Mouse (Mus musculus): ENCODE measurements around the gene N4bp1. TPM values are rescaled to one million over a fixed set of nuclear protein-coding genes. Genes with fewer than 3 reads are reported as not detected.

Gene N4bp1
- polyA plus RNA-seq, 1 experiment from 2014 or later: 5.4 TPM

DNA sequence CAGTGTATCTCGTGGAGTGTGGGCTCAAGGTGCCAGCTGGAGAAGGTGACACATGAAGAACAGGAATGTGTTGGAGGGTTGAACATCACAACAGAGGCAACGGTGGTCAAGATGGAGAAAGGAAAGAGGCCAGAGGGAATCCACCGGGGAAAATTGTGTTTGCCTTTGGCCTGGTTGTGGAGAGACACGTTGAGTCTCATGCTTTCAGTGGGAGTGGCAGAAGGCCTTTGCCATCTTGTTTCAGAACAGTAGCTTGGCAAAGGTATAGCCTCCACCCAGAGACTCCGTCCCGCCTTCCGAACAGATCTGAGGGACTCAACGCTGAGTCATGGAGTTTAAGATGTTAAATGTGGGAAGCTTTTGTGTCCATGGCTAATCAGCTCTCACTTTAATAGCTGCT lies 119.4 kb downstream of the N4bp1 start:
- ATAC-seq: no peak
- peaks cover 5% of the 10 kb centered on the region; the same call in 1 of the 2 replicates for H3K4me1 ChIP-seq (replicated peaks; ENCODE audit: control insufficient read depth, insufficient read depth, low read length)
- no peak overlapping the region for H3K4me3 ChIP-seq (ENCODE audit: low read depth, low read length)
- no peak for TF ChIP-seq CTCF (IDR thresholded peaks at IDR 0.05; ENCODE audit: low read depth)
- WGBS: 71% methylated on average over 8 of the region's 8 CpGs
- H3K9ac ChIP-seq (ENCODE audit: low read depth, low read length): no peak overlapping the region
- no peaks in the 10 kb centered on the region for H3K9me3 ChIP-seq (ENCODE audit: control insufficient read depth)
- H3K27ac ChIP-seq (ENCODE audit: low read depth, low read length): peak overlapping the region; percentile 86
- H3K4me2 ChIP-seq (replicated peaks; ENCODE audit: low read depth): no peak overlapping the region
- no peaks in the 10 kb centered on the region for H3K27me3 ChIP-seq (replicated peaks; ENCODE audit: control insufficient read depth, insufficient read depth, low read length)
- H3K36me3 ChIP-seq (ENCODE audit: control insufficient read depth, insufficient read depth): no peaks in the 10 kb centered on the region

- Histone ChIP-seq H3K27me3 (replicated peaks; ENCODE audit: control insufficient read depth, insufficient read depth, low read length) (no peaks in the 10 kb centered on the region), H3K4me1 (replicated peaks; ENCODE audit: control insufficient read depth, insufficient read depth, low read length) (peaks cover 5% of the 10 kb centered on the region; the same call in 1 of the 2 replicates), H3K4me3 (ENCODE audit: low read depth, low read length) (no peak overlapping the region), H3K4me2 (replicated peaks; ENCODE audit: low read depth) (no peak overlapping the region), H3K27ac (ENCODE audit: low read depth, low read length) (no peak overlapping the region), H3K9ac (ENCODE audit: low read depth, low read length) (no peak overlapping the region), H3K36me3 (ENCODE audit: control insufficient read depth, insufficient read depth) (no peaks in the 10 kb centered on the region), H3K9me3 (ENCODE audit: control insufficient read depth) (no peaks in the 10 kb centered on the region)
- TF ChIP-seq CTCF (IDR thresholded peaks at IDR 0.05; ENCODE audit: low read depth): no peak
- 76% methylated on average over 10 of the region's 10 CpGs for WGBS
- no peak for ATAC-seq
These were observed 119.9 kb downstream of the N4bp1 start for GRCm38 (mm10) chr8:86765155-86765554.

- H3K4me1 ChIP-seq (replicated peaks; ENCODE audit: control insufficient read depth, insufficient read depth, low read length): peaks cover 5% of the 10 kb centered on the region; the same call in 1 of the 2 replicates
- H3K9me3 ChIP-seq (ENCODE audit: control insufficient read depth): no peaks in the 10 kb centered on the region
- 61% methylated on average over 5 of the region's 5 CpGs for WGBS
- no peaks in the 10 kb centered on the region for H3K27me3 ChIP-seq (replicated peaks; ENCODE audit: control insufficient read depth, insufficient read depth, low read length)
- H3K27ac ChIP-seq (ENCODE audit: low read depth, low read length): no peak overlapping the region
- no peak overlapping the region for H3K4me2 ChIP-seq (replicated peaks; ENCODE audit: low read depth)
- H3K36me3 ChIP-seq (ENCODE audit: control insufficient read depth, insufficient read depth): no peaks in the 10 kb centered on the region
- no peak for ATAC-seq
- TF ChIP-seq CTCF (IDR thresholded peaks at IDR 0.05; ENCODE audit: low read depth): no peak
- no peak overlapping the region for H3K9ac ChIP-seq (ENCODE audit: low read depth, low read length)
- no peak overlapping the region for H3K4me3 ChIP-seq (ENCODE audit: low read depth, low read length)
These were observed 122.3 kb downstream of the N4bp1 start for GRCm38 (mm10) chr8:86762806-86763205.

DNA sequence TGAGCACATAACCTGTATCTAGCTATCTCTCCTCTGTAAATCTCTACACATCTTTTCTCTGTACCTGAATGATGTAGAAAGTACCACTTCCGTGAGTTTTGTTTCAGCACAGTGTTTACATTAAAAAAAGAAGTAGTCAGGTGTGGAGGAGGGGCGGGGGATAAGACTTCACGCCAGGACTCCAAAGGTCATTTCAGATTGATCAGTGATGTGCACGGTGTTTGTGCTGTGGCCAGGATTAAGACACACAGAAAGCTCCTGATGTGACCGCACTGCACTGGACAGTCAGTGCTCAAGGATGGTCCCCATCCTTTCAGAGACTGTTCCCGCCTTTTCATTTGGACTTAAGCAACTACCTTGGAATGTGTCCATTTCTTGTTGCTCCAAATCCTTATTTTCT lies 124.3 kb downstream of the N4bp1 start:
- no peak for ATAC-seq
- H3K9me3 ChIP-seq (ENCODE audit: control insufficient read depth): no peaks in the 10 kb centered on the region
- no peak for TF ChIP-seq CTCF (IDR thresholded peaks at IDR 0.05; ENCODE audit: low read depth)
- H3K4me2 ChIP-seq (replicated peaks; ENCODE audit: low read depth): no peak overlapping the region
- H3K4me3 ChIP-seq (ENCODE audit: low read depth, low read length): no peak overlapping the region
- no peaks in the 10 kb centered on the region for H3K36me3 ChIP-seq (ENCODE audit: control insufficient read depth, insufficient read depth)
- H3K9ac ChIP-seq (ENCODE audit: low read depth, low read length): no peak overlapping the region
- H3K4me1 ChIP-seq (replicated peaks; ENCODE audit: control insufficient read depth, insufficient read depth, low read length): peaks cover 11% of the 10 kb centered on the region; the same call in 1 of the 2 replicates
- no peak overlapping the region for H3K27ac ChIP-seq (ENCODE audit: low read depth, low read length)
- no peaks in the 10 kb centered on the region for H3K27me3 ChIP-seq (replicated peaks; ENCODE audit: control insufficient read depth, insufficient read depth, low read length)
- WGBS: 45% methylated on average over 6 of the region's 6 CpGs

GRCm38 (mm10) chr8:86759090-86759491 lies 126.0 kb downstream of the N4bp1 start:
- Histone ChIP-seq H3K4me1 (replicated peaks; ENCODE audit: control insufficient read depth, insufficient read depth, low read length) (0 out of 2 replicates have a peak, but pooled peaks cover 11% of the 10 kb centered on the region), H3K36me3 (ENCODE audit: control insufficient read depth, insufficient read depth) (no peaks in the 10 kb centered on the region), H3K4me2 (replicated peaks; ENCODE audit: low read depth) (no peak overlapping the region), H3K27ac (ENCODE audit: low read depth, low read length) (peak overlapping the region; percentile 62), H3K4me3 (ENCODE audit: low read depth, low read length) (no peak overlapping the region), H3K27me3 (replicated peaks; ENCODE audit: control insufficient read depth, insufficient read depth, low read length) (no peaks in the 10 kb centered on the region), H3K9me3 (ENCODE audit: control insufficient read depth) (no peaks in the 10 kb centered on the region), H3K9ac (ENCODE audit: low read depth, low read length) (no peak overlapping the region)
- 8% methylated on average over 4 of the region's 4 CpGs for WGBS
- no peak for TF ChIP-seq CTCF (IDR thresholded peaks at IDR 0.05; ENCODE audit: low read depth)
- peak; percentile 94 for ATAC-seq

DNA sequence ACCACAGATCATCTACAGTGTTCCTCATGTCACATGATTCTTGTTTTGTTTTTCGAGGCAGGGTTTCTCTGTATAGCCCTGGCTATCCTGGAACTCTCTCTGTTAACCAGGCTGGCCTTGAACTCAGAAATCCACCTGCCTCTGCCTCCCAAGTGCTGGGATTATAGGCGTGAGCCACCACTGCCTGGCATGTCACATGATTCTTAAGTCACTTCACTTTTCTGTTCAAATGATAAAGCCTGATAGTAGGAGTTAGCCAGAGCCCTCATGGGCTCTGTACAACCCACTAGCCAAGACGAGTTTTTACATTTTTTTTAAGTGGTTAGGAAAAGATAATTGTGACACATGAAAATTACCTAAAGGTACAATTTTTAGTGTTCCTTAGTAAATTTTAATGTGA lies 126.4 kb downstream of the N4bp1 start:
- Histone ChIP-seq H3K9me3 (ENCODE audit: control insufficient read depth) (no peaks in the 10 kb centered on the region), H3K27ac (ENCODE audit: low read depth, low read length) (peak overlapping the region; percentile 46; the same call in 1 of the 2 replicates), H3K4me1 (replicated peaks; ENCODE audit: control insufficient read depth, insufficient read depth, low read length) (0 out of 2 replicates have a peak, but pooled peaks cover 11% of the 10 kb centered on the region), H3K4me3 (ENCODE audit: low read depth, low read length) (no peak overlapping the region), H3K4me2 (replicated peaks; ENCODE audit: low read depth) (no peak overlapping the region), H3K36me3 (ENCODE audit: control insufficient read depth, insufficient read depth) (no peaks in the 10 kb centered on the region), H3K27me3 (replicated peaks; ENCODE audit: control insufficient read depth, insufficient read depth, low read length) (no peaks in the 10 kb centered on the region), H3K9ac (ENCODE audit: low read depth, low read length) (no peak overlapping the region)
- ATAC-seq: peak; percentile 31; the same call in 1 of the 2 replicates
- no peak for TF ChIP-seq CTCF (IDR thresholded peaks at IDR 0.05; ENCODE audit: low read depth)
- 46% methylated on average over 3 of the region's 3 CpGs for WGBS

Other genes starting within 250 kb of the N4bp1 start
- 3.5 and 4.3 TPM in 2 replicates for gene Gm10638, start 139.6 kb downstream of the N4bp1 start, polyA plus RNA-seq (2015; fragmentation: Nextera tagmentation; extraction: Ambion mirVana)
- gene Siah1a, start 139.3 kb downstream of the N4bp1 start, polyA plus RNA-seq (2015; fragmentation: Nextera tagmentation; extraction: Ambion mirVana): 26.3 and 26.5 TPM in 2 replicates